Mouse (Mus musculus): Measurements from ENCODE around the gene Gtpbp1.

The Gtpbp1 gene

GRCm38 (mm10) chr15:79677936-79678335 is 12.7 kb upstream of the Gtpbp1 start:
- no peak for TF ChIP-seq GATA4 (IDR thresholded peaks at IDR 0.05; ENCODE audit: insufficient replicate concordance, low read length)

GRCm38 (mm10) chr15:79681973-79682372 is 8.7 kb upstream of the Gtpbp1 start:
- no peak for TF ChIP-seq GATA4 (IDR thresholded peaks at IDR 0.05; ENCODE audit: insufficient replicate concordance, low read length)

DNA sequence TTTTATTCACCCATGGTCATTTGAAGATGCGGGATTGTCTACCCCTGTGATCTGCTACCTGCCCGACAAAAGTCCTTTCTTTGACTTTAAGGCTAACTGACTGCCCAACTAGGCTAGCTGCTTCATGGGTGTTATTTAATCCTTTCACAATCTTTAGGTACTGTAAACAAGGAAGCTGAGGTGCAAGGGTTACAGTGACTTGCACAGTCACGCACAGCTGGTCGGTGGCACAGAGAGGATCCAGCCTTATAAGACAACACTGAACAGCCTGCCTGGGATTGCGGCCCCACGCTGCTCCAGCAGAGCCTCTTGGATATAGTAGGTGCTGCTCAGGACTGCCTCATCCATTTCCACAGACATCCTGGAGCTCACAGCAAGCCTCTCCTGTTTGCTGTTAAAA is 7.5 kb upstream of the Gtpbp1 start:
- TF ChIP-seq GATA4 (IDR thresholded peaks at IDR 0.05; ENCODE audit: insufficient replicate concordance, low read length): no peak

- no peak for TF ChIP-seq GATA4 (IDR thresholded peaks at IDR 0.05; ENCODE audit: insufficient replicate concordance, low read length)
These were observed 6.8 kb upstream of the Gtpbp1 start for GRCm38 (mm10) chr15:79683707-79684465.

DNA sequence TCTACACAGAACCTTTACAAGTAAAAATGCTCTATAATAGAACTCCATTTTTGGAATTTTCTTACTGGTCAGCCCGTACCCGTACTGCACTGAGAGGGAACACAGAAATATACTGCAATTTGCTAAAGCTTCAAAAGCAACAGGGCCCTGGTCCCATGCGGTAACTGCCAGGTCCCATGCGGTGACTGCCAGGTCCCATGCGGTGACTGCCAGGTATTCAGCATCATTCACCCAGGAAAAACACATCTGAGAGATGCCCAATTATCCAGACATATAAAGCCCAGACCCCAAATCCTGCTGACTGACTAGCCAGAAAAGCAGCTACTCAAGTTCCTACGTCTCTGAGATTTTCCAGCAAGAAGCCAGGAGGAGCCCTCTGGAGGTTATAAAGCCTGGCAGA is 6.0 kb upstream of the Gtpbp1 start:
- TF ChIP-seq GATA4 (IDR thresholded peaks at IDR 0.05; ENCODE audit: insufficient replicate concordance, low read length): no peak

DNA sequence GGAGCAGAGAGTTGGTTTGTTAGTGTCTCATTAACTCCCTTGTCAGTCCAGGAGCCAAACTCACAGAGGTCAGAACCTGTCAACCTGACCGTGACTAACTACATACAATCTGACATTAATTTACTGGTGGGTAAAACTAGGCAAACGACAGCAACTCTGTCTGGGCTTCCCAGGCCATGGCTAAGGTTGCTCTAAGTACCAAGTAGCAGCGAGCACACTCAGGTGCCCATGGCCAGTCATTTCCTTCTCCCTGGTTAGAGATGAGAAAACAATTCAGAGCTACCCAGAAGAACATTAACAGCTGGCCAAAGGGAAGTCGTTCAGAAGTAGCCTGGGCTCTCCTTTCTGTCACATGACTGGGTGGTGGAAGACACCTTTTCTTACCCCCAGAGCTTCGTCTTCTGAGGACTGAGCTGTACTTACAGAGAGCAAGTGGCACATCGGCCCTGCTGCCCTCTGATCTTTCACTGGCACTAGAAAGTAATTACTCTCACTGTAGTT is 5.5 kb upstream of the Gtpbp1 start:
- TF ChIP-seq GATA4 (IDR thresholded peaks at IDR 0.05; ENCODE audit: insufficient replicate concordance, low read length): no peak

- no peak for TF ChIP-seq GATA4 (IDR thresholded peaks at IDR 0.05; ENCODE audit: insufficient replicate concordance, low read length)
These were observed 4.4 kb upstream of the Gtpbp1 start for GRCm38 (mm10) chr15:79686046-79686869.

GRCm38 (mm10) chr15:79687175-79687574 is 3.5 kb upstream of the Gtpbp1 start:
- TF ChIP-seq GATA4 (IDR thresholded peaks at IDR 0.05; ENCODE audit: insufficient replicate concordance, low read length): no peak

GRCm38 (mm10) chr15:79687646-79688267 is 2.9 kb upstream of the Gtpbp1 start, which contains the start of gene Josd1:
TSS of gene Josd1 (minus strand) at chr15:79687919.
- TF ChIP-seq GATA4 (IDR thresholded peaks at IDR 0.05; ENCODE audit: insufficient replicate concordance, low read length): no peak; the same call in 1 of the 2 replicates

- 0 out of 2 replicates have a peak, but pooled peaks have one; percentile 22 for TF ChIP-seq GATA4 (IDR thresholded peaks at IDR 0.05; ENCODE audit: insufficient replicate concordance, low read length)
These were observed 2.2 kb upstream of the Gtpbp1 start for GRCm38 (mm10) chr15:79688268-79688956.

DNA sequence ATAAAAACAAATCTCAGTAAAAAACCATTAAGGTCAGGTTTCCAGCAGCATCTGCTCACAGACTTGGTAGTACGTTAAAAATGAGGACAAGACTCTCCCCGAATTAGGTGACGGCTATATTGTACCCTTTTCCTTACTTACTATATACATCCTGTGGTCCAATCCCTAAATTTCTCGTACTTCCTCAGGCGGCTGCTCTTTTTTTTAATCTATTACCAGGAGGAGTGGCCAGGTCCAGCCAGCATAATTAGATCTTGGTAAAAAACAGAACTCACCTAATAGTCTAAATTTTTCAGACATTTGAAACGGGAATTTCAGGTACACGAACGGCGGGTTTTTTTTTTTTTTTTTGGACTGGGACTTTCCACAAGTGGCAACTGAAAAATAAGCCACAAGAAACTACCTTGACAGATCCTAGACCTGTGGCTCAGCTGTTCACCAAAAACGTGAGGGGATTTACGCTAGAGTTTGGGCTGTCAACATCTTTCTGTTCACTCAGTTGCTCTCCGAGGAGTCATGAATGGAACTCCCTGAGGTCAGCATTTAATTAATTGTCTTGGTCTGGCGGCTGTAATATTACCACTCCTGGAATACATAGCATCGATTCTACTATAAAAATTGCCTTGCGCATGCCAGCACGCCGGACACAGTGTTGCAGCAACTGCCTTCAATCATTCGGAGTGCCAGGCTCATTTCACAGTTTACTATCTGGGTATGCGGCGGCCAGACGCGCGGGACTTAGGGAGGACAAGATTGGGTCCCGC is 801 bp upstream of the Gtpbp1 start:
- peak; percentile 20; the same call in 1 of the 2 replicates for TF ChIP-seq GATA4 (IDR thresholded peaks at IDR 0.05; ENCODE audit: insufficient replicate concordance, low read length)

GRCm38 (mm10) chr15:79691023-79691508 is 421 bp downstream of the Gtpbp1 start:
- TF ChIP-seq GATA4 (IDR thresholded peaks at IDR 0.05; ENCODE audit: insufficient replicate concordance, low read length): no peak

GRCm38 (mm10) chr15:79692334-79692733 is 1.7 kb downstream of the Gtpbp1 start:
- no peak for TF ChIP-seq GATA4 (IDR thresholded peaks at IDR 0.05; ENCODE audit: insufficient replicate concordance, low read length)

DNA sequence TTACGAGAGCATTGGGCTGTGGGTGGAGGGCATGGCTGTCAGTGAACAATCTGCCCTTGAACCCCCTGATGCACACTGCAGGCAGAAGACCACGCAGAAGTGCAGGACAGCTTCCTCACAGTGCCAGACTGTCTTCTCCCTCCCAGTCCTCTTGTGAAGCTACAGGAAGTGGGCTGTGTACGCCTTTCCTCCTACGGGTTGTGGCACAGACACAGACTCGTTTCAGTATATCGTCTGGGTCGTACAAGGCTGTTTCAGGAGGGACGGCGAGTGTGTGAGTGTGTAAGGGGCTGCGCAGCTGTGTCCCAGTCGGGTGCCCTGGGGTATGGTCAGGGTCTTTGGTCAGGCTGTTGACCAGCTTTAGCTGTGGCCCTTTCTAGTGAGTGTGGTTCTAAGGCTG is 3.1 kb downstream of the Gtpbp1 start:
- TF ChIP-seq GATA4 (IDR thresholded peaks at IDR 0.05; ENCODE audit: insufficient replicate concordance, low read length): no peak
